Mouse (Mus musculus) midbrain, embryonic 13.5 days (tissue): Measurements from ENCODE around the gene Vdac1. TPM values are rescaled to one million over a fixed set of nuclear protein-coding genes. Genes with fewer than 3 reads are reported as not detected.
"Not testable (repeated sequence)": the region's sequence is repeated elsewhere in the genome, so short reads cannot be mapped to it uniquely, and the experiment has no call there.

Source experiments
- ATAC-seq: fragments of 200-750 bp; cut with Nextera tagmentation; 2 replicates; pipeline ENCODE4 v1.8.0; 2017; ENCODE audit warnings: mild to moderate bottlenecking, moderate TSS enrichment, moderate library complexity
- H3K27ac ChIP-seq: fragments of 300-500 bp; sonication (generic); 2 replicates; pipeline ENCODE4 v1.5.1; 2015; ENCODE audit warnings: inconsistent platforms, mild to moderate bottlenecking, moderate library complexity
- H3K27me3 ChIP-seq: fragments of 300-500 bp; sonication (generic); 2 replicates; pipeline ENCODE4 v1.6.1; 2015; ENCODE audit warnings: mild to moderate bottlenecking, inconsistent platforms
- H3K36me3 ChIP-seq: fragments of 300-500 bp; sonication (generic); 2 replicates; pipeline ENCODE4 v1.6.1; 2015; ENCODE audit warnings: mild to moderate bottlenecking, inconsistent platforms
- H3K4me1 ChIP-seq: fragments of 300-500 bp; sonication (generic); replicated peaks from 2 replicates; pipeline ENCODE4 v1.6.1; 2015; ENCODE audit warnings: inconsistent platforms
- H3K4me2 ChIP-seq: fragments of 300-500 bp; sonication (generic); replicated peaks from 2 replicates; pipeline ENCODE4 v1.6.1; 2015; ENCODE audit warnings: moderate library complexity, mild to moderate bottlenecking, inconsistent platforms
- H3K4me3 ChIP-seq: fragments of 300-500 bp; sonication (generic); replicated peaks from 2 replicates; pipeline ENCODE4 v1.5.1; 2015; ENCODE audit warnings: mild to moderate bottlenecking, inconsistent platforms
- H3K9ac ChIP-seq: fragments of 300-500 bp; sonication (generic); replicated peaks from 2 replicates; pipeline ENCODE4 v1.6.1; 2015; ENCODE audit warnings: mild to moderate bottlenecking, inconsistent platforms
- H3K9me3 ChIP-seq: fragments of 300-500 bp; sonication (generic); 2 replicates; pipeline ENCODE4 v1.6.1; 2016; ENCODE audit warnings: mild to moderate bottlenecking, inconsistent platforms
- WGBS: fragments of 180-500 bp; shearing (Covaris S2); methylation state at CpG from one replicate; pipeline ENCODE4 v1.1.7; 2015; 5-methylcytosine and 5-hydroxymethylcytosine counted together
- polyA plus RNA-seq: library from polyadenylated mRNA; unstranded; fragments of >200 nt; fragmentation: Nextera tagmentation; extraction: Ambion mirVana; gene quantifications from 2 replicates; pipeline ENCODE4 v1.2.1, GENCODE M21; 2015

Vdac1 gene
- polyA plus RNA-seq, 1 experiment from 2014 or later, result 278 TPM

DNA sequence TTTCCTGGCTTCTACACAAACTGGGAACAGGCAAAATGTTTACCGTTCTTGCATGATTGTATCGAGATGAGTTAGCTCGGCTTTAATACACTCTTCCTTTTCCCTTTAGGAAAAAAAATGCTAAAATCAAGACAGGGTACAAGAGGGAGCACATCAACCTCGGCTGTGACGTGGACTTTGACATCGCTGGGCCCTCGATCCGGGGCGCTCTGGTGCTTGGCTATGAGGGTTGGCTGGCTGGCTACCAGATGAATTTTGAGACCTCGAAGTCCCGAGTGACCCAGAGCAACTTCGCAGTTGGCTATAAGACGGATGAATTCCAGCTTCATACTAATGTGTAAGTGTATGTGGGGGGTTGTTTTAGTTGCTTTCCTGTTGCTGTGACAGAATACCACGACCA lies 23.1 kb downstream of the Vdac1 start:
- H3K4me3 ChIP-seq, result no peak overlapping the region
- no peaks in the 10 kb centered on the region for H3K4me1 ChIP-seq
- no peak overlapping the region for H3K9ac ChIP-seq
- no peaks in the 10 kb centered on the region for H3K9me3 ChIP-seq
- peaks cover 90% of the 10 kb centered on the region for H3K36me3 ChIP-seq
- no peak overlapping the region for H3K4me2 ChIP-seq
- no peaks in the 10 kb centered on the region for H3K27me3 ChIP-seq
- ATAC-seq, result no peak
- H3K27ac ChIP-seq, result no peak overlapping the region
- 95% methylated on average over 14 of the region's 14 CpGs for WGBS

DNA sequence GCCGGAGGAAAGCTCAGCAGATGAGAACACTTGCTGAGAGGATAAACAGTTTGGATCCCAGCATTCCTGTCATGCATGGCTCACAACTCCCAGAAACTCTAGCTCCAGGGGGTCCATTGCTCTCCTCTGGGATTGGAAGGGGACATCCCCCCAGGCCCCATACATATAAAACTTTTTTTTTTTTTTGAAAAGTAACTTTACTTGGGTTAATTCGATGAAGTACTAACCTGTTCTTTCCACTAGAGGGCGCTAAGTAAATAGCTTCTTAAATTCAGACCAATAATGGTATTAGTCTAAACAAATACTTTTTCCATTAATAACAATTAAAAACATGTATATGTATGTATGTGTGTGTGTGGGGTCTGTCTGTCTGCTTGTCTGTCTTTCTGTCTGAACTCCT lies 24.0 kb downstream of the Vdac1 start:
- H3K4me2 ChIP-seq, result no peak overlapping the region
- no peak overlapping the region for H3K9ac ChIP-seq
- peaks cover 90% of the 10 kb centered on the region for H3K36me3 ChIP-seq
- ATAC-seq, result no peak
- H3K27ac ChIP-seq, result no peak overlapping the region
- 63% methylated on average over 3 of the region's 3 CpGs for WGBS
- no peaks in the 10 kb centered on the region for H3K9me3 ChIP-seq
- H3K4me1 ChIP-seq, result no peaks in the 10 kb centered on the region
- H3K4me3 ChIP-seq, result no peak overlapping the region
- no peaks in the 10 kb centered on the region for H3K27me3 ChIP-seq

DNA sequence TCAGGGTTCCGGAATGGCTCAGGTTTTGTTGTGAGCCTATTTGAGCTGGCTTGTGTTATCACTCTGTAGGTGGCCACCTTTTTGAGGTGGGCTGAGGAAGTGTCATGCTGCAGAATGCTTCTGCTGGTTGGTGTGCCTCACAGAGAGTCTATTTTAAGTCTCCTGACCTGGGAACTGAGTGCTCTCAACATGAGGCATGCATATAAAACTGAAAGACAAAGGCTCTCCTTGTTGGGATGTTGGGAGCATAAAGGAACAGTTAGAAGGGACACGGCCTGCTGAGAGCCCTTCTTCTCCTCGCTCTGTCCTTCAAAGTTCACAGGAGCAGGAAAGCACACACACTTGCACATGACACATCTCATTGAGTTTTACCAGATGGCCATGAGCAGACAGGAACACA lies 26.2 kb downstream of the Vdac1 start:
- WGBS, result 93% methylated on average over 3 of the region's 3 CpGs
- H3K27me3 ChIP-seq, result no peaks in the 10 kb centered on the region
- H3K9me3 ChIP-seq, result no peaks in the 10 kb centered on the region
- no peak for ATAC-seq
- H3K36me3 ChIP-seq, result peaks cover 80% of the 10 kb centered on the region
- H3K4me1 ChIP-seq, result no peaks in the 10 kb centered on the region
- no peak overlapping the region for H3K27ac ChIP-seq
- H3K4me3 ChIP-seq, result no peak overlapping the region
- H3K4me2 ChIP-seq, result no peak overlapping the region
- no peak overlapping the region for H3K9ac ChIP-seq

DNA sequence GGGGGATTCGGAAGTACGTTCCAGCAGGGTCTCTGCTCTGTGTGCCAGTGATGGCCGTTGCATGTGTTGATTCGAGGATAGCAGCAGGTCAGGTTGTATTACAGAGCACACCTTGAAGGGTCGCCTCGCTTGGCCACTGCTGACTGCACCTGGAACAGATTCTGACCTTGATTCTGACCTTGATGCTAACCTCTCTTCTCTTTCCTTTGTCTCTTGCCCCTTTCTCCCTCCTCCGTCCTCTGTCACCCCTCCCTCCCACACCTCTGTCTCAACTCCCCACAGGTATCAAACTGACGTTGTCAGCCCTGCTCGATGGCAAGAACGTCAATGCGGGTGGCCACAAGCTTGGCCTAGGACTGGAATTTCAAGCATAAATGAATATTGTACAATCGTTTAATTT lies 27.5 kb downstream of the Vdac1 start:
- Histone ChIP-seq H3K4me2 (no peak overlapping the region), H3K9me3 (no peaks in the 10 kb centered on the region), H3K36me3 (peaks cover 69% of the 10 kb centered on the region), H3K27me3 (no peaks in the 10 kb centered on the region), H3K27ac (no peak overlapping the region), H3K4me3 (no peak overlapping the region), H3K9ac (no peak overlapping the region), H3K4me1 (no peaks in the 10 kb centered on the region)
- no peak for ATAC-seq
- 91% methylated on average over 12 of the region's 12 CpGs for WGBS

DNA sequence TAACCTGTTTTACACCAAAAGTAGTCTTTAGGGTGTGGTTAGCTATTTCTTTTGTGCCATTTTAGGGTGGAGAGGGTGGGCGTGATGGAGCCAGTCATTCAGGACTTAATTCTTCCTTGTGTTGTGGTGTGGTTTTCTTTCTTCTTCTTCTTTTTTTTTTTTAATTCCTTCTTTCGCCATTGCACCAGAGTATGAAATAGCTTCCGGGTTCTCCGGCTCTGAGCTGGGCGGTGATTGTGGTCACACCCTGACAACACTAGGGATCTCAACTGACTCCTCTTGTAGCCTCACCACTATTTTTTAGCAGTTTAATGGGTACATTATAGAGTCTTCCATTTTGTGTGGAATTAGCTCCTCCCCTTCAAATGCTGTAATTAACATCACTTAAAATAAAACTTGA lies 28.3 kb downstream of the Vdac1 start:
- H3K9ac ChIP-seq, H3K4me2 ChIP-seq, H3K9me3 ChIP-seq, H3K4me1 ChIP-seq, H3K27me3 ChIP-seq, ATAC-seq, H3K27ac ChIP-seq, H3K4me3 ChIP-seq: not testable (repeated sequence)
- WGBS, result 96% methylated on average over 5 of the region's 5 CpGs
- peaks cover 62% of the 10 kb centered on the region for H3K36me3 ChIP-seq

DNA sequence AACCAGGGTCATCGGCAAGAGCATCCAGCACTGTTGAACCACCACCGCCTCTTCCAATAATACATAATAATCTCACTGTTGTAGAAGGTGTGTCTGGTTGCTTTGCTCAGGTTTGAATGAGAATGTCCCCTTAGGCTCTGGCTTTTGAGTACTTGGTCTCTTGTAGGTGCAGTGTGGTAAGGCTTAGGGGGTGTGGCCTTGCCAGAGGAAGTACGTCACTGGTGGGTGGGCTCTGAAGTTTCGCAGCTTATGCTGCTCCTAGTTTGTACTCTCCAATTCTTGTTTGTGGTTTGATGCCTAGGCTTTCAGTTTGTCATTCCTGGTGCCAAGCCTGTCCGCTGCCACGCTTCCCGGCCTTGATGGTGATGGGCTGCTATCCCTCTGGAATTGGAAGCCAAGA lies 29.3 kb downstream of the Vdac1 start:
- Histone ChIP-seq H3K4me1 (no peaks in the 10 kb centered on the region), H3K4me2 (no peak overlapping the region), H3K9ac (no peak overlapping the region), H3K4me3 (no peak overlapping the region), H3K9me3 (no peaks in the 10 kb centered on the region), H3K27ac (no peak overlapping the region), H3K27me3 (no peaks in the 10 kb centered on the region), H3K36me3 (peaks cover 54% of the 10 kb centered on the region)
- ATAC-seq, result no peak
- 94% methylated on average over 7 of the region's 7 CpGs for WGBS

DNA sequence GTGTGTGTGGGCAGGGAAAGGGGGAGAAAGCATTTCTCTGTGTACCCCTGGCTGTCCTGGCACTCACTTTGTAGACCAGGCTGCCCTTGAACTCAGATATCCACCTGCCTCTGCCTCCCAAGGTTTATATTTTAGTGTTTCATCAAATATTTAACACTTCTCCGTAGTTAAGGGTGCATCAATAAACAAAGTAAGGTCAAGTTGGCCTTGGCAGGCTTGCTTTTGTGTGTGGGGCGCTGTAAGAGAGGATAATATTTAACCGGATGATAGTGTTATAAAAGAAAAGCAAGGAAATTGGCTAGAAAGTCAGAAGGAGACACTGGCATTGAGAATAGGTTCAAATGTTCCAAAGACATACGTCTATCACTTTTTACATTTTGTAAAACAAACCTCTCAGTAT lies 33.8 kb downstream of the Vdac1 start:
- H3K27me3 ChIP-seq, result no peaks in the 10 kb centered on the region
- H3K4me1 ChIP-seq, result peaks cover 28% of the 10 kb centered on the region
- no peaks in the 10 kb centered on the region for H3K9me3 ChIP-seq
- ATAC-seq, result no peak
- H3K36me3 ChIP-seq, result peaks cover 18% of the 10 kb centered on the region
- no peak overlapping the region for H3K9ac ChIP-seq
- WGBS, result 82% methylated on average over 4 of the region's 4 CpGs
- H3K4me2 ChIP-seq, result no peak overlapping the region
- H3K27ac ChIP-seq, result no peak overlapping the region
- no peak overlapping the region for H3K4me3 ChIP-seq

DNA sequence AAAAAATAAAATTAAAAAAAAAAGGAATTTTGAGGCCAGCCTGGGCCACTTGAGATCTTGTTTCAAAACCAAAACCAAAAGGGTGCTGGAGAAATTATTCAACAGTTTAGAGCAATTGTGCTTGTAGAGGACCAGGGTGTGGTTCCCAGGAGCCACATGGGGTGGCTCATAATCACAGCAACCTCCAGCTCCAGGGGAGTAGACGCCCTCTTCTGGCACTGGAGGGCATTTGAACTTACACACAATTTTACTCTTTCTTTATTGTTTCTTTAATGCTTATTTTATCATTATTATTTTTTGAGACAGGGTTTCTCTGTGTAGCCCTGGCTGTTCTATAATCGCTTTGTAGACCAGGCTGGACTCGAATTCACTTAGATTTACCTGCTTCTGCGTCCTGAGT lies 34.7 kb downstream of the Vdac1 start:
- Histone ChIP-seq H3K27me3 (no peaks in the 10 kb centered on the region), H3K4me1 (peaks cover 32% of the 10 kb centered on the region), H3K4me3 (no peak overlapping the region), H3K36me3 (0 out of 2 replicates have a peak, but pooled peaks cover 9% of the 10 kb centered on the region), H3K9ac (0 out of 2 replicates have a peak overlapping the region, but pooled peaks have one; percentile 55), H3K27ac (no peak overlapping the region), H3K4me2 (0 out of 2 replicates have a peak overlapping the region, but pooled peaks have one; percentile 85), H3K9me3 (no peaks in the 10 kb centered on the region)
- no peak for ATAC-seq
- 29% methylated on average over 4 of the region's 4 CpGs for WGBS

DNA sequence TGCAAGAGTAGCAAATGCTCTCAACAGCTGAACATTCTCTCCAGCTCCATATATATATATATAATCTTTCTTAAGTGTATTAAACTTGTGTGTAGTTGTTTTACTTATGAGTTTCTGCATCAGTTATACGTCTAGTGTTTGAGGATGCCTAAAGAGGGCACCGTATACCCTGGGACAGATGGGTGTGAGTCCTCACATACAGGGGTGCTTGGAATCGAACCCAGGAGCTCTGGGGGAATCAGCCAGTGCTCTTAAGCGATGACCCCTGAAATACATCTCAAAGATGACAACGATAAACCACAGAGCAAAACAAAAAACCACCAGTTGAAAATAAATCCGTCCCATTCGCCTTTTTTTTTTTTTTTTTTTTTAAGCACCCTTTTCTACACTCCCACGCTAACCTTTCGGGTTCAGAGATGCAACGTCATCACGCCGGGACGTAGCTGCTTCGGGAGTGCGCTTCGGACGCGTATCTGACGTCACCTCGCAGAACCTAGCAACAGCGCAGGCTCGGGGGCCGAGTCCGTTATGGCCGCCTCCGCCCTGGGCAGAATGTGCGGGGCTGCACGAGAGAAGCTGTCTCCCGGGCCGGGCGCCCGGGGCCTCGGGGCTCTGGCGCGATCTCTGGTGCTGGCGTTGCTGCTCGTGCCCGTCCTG lies 35.4 kb downstream of the Vdac1 start, which contains the start of gene 9530068E07Rik:
TSS of gene 9530068E07Rik (plus strand) at position 489 of the 657 bp plus-strand sequence.
- H3K9ac ChIP-seq, result peak within 1 kb of the TSS; percentile 96
- no peaks in the 10 kb centered on the region for H3K27me3 ChIP-seq
- peak; percentile 96 for ATAC-seq
- peak within 1 kb of the TSS; percentile 90 for H3K27ac ChIP-seq
- peaks cover 32% of the 10 kb centered on the region for H3K4me1 ChIP-seq
- under 1% methylated on average over 38 of the region's 38 CpGs for whole genome bisulfite sequencing
- peak within 1 kb of the TSS; percentile 85 for H3K4me2 ChIP-seq
- no peaks in the 10 kb centered on the region for H3K9me3 ChIP-seq
- peak within 1 kb of the TSS; percentile 95 for H3K4me3 ChIP-seq
- H3K36me3 ChIP-seq, result 0 out of 2 replicates have a peak, but pooled peaks cover 7% of the 10 kb centered on the region

DNA sequence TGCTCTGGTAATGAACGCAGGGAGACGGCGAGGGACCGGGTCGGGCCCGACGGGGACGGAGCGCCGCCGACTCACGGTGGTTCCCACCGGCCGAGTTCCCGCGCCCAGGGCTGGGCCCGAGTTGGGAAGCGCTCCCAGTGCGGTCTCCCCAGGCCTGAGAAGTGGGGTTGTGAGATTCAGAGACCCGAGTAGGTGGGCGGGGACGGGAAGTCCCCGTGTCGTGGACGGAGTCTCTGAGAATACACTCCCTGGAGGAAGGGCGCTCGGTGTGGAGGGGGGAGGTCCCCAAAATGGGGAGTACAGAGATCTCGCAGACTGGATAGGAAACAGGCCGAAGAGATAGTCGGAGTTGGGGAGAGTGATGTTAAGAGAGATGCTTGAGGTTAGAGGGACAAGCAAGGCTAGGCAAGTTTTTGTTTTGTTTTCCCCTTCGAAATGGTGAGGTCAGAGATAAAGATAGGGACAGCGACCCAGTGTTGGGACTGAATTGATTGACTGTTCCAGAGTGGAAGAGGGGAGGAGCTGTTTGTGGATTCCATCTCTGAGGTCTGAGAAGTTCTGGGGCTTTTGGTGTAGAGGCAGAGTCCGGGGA lies 36.0 kb downstream of the Vdac1 start:
- H3K27ac ChIP-seq, result peak overlapping the region; percentile 90
- H3K9me3 ChIP-seq, result no peaks in the 10 kb centered on the region
- 0% methylated on average over 33 of the region's 33 CpGs for WGBS
- 0 out of 2 replicates have a peak, but pooled peaks cover 7% of the 10 kb centered on the region for H3K36me3 ChIP-seq
- peaks cover 32% of the 10 kb centered on the region for H3K4me1 ChIP-seq
- peak; percentile 91 for ATAC-seq
- H3K9ac ChIP-seq, result peak overlapping the region; percentile 96
- peak overlapping the region; percentile 95 for H3K4me3 ChIP-seq
- peak overlapping the region; percentile 85 for H3K4me2 ChIP-seq
- H3K27me3 ChIP-seq, result no peaks in the 10 kb centered on the region

DNA sequence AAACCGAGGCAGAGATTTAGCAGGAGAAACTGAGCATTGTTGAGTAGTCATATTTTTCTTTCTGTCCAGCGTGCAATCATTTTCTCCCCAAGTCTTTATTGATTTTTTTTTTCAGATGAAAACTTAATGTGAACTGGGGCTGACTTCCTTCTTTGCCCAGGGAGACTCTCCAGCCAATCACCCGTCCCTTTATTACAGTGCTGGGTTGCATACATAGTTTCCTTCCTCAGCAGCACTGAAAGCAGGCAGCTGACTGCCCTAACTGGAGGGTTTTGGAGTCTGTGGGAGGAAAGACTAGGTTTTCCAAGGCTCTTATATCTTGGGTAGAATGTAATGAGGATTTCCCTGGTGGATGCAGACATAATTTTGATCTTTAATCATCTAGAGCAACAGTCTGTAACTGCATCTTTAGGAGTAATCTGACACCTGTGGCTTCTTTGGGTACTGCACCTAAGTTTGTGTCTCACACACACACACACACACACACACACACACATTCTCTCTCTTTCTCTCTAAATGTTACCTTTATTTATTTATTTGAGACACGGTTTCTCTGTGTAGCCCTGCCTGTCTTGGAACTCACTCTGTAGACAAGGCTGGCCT lies 36.8 kb downstream of the Vdac1 start:
- peak overlapping the region; percentile 95 for H3K4me3 ChIP-seq
- WGBS, result 92% methylated on average over 4 of the region's 4 CpGs
- H3K9me3 ChIP-seq, result no peaks in the 10 kb centered on the region
- peak overlapping the region; percentile 85 for H3K4me2 ChIP-seq
- peaks cover 32% of the 10 kb centered on the region for H3K4me1 ChIP-seq
- H3K27me3 ChIP-seq, result no peaks in the 10 kb centered on the region
- H3K27ac ChIP-seq, result peak overlapping the region; percentile 90; the same call in 1 of the 2 replicates
- ATAC-seq, result no peak
- H3K36me3 ChIP-seq, result 0 out of 2 replicates have a peak, but pooled peaks cover 7% of the 10 kb centered on the region
- peak overlapping the region; percentile 96 for H3K9ac ChIP-seq

DNA sequence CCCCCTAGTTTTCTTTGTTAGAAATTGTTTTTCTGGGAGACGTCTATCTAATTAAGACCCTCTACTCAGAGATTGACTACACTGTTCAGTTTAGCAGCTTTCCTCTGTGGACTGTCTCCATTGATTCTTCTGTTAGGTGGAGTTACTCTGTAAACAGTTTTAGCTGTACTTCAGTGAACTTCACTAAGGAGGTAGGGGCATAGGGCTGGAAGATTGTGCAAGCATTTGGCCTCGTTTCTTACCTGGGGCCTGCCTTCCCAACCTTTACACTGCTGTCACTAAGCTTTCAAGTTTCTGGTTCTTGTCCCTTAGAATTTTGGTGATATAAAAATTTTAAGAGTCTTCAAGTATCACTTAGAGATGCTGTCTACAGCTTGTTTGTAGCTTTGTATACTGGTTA lies 40.8 kb downstream of the Vdac1 start:
- no peak overlapping the region for H3K27ac ChIP-seq
- 82% methylated on average over 2 of the region's 2 CpGs for WGBS
- H3K4me1 ChIP-seq, result peaks cover 30% of the 10 kb centered on the region
- no peak overlapping the region for H3K9ac ChIP-seq
- no peak overlapping the region for H3K4me2 ChIP-seq
- no peaks in the 10 kb centered on the region for H3K27me3 ChIP-seq
- peaks cover 42% of the 10 kb centered on the region for H3K36me3 ChIP-seq
- H3K4me3 ChIP-seq, result no peak overlapping the region
- H3K9me3 ChIP-seq, result no peaks in the 10 kb centered on the region
- no peak for ATAC-seq
